Mouse (Mus musculus): ENCODE data around the gene Vmn2r97. TPM values are rescaled to one million over a fixed set of nuclear protein-coding genes. Genes with fewer than 3 reads are reported as not detected.
"Not testable (repeated sequence)": the region's sequence is repeated elsewhere in the genome, so short reads cannot be mapped to it uniquely, and the experiment has no call there.

Gene Vmn2r97
- polyA plus RNA-seq (2014; fragmentation: Nextera tagmentation; extraction: Ambion mirVana), result not detected in 2 replicates

DNA sequence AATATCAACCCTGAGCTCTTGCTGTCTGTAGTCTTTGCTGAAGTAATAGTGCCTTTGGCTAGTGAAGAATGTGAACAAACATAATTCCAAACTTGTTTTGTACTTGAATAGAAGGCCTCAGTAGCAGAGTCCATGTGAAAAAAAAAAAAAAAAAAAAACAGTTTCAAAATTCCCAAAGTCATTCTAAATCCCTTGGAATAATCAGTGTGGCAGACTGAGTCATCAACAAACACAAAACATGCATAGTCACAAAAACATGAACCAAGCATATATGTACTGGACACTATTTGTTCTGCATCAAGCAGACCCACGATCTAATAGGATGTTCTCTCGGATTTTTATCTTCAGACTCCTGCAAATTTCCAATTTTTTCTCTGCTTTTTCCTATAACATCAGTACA lies at the start of gene Vmn2r97:
Vmn2r97 (plus strand) TSS at position 301 of the 400 bp plus-strand sequence.
- H3K27me3 ChIP-seq (ENCODE audit: control insufficient read depth, insufficient read depth, low read length); ATAC-seq (ENCODE audit: low read depth); H3K4me2 ChIP-seq (ENCODE audit: low read depth, low read length); H3K9me3 ChIP-seq (ENCODE audit: control insufficient read depth, low read length); H3K36me3 ChIP-seq (ENCODE audit: control insufficient read depth, insufficient read depth, low read length); H3K27ac ChIP-seq (ENCODE audit: low read depth, low read length); H3K9ac ChIP-seq (replicated peaks; ENCODE audit: low read depth, low read length); H3K4me3 ChIP-seq (ENCODE audit: low read depth, low read length); H3K4me1 ChIP-seq (ENCODE audit: control insufficient read depth, insufficient read depth, low read length): not testable (repeated sequence)
- 79% methylated on average over 2 of the region's 2 CpGs for WGBS

- ATAC-seq (ENCODE audit: low read depth); H3K9ac ChIP-seq (replicated peaks; ENCODE audit: low read depth, low read length); H3K4me2 ChIP-seq (ENCODE audit: low read depth, low read length): not testable (repeated sequence)
Observed at GRCm38 (mm10) chr17:18882436-18882835, 31.7 kb upstream of the Vmn2r97 start.

GRCm38 (mm10) chr17:18889745-18890329 lies 24.3 kb upstream of the Vmn2r97 start:
- Histone ChIP-seq H3K9ac (replicated peaks; ENCODE audit: low read depth, low read length) (no peak overlapping the region), H3K36me3 (ENCODE audit: control insufficient read depth, insufficient read depth, low read length) (no peaks in the 10 kb centered on the region), H3K27me3 (ENCODE audit: control insufficient read depth, insufficient read depth, low read length) (no peaks in the 10 kb centered on the region), H3K27ac (ENCODE audit: low read depth, low read length) (no peak overlapping the region), H3K4me2 (ENCODE audit: low read depth, low read length) (no peak overlapping the region), H3K9me3 (ENCODE audit: control insufficient read depth, low read length) (no peaks in the 10 kb centered on the region), H3K4me3 (ENCODE audit: low read depth, low read length) (no peak overlapping the region), H3K4me1 (ENCODE audit: control insufficient read depth, insufficient read depth, low read length) (no peaks in the 10 kb centered on the region)
- 84% methylated on average over 6 of the region's 6 CpGs for WGBS
- ATAC-seq (ENCODE audit: low read depth), result no peak

More at GRCm38 (mm10) chr17:18882436-18882835, 31.7 kb upstream of the Vmn2r97 start:
- H3K9me3 ChIP-seq (ENCODE audit: control insufficient read depth, low read length); H3K27ac ChIP-seq (ENCODE audit: low read depth, low read length); H3K36me3 ChIP-seq (ENCODE audit: control insufficient read depth, insufficient read depth, low read length); H3K4me1 ChIP-seq (ENCODE audit: control insufficient read depth, insufficient read depth, low read length); H3K4me3 ChIP-seq (ENCODE audit: low read depth, low read length); H3K27me3 ChIP-seq (ENCODE audit: control insufficient read depth, insufficient read depth, low read length): not testable (repeated sequence)
- 95% methylated on average over 1 of the region's 2 CpGs for WGBS

- not testable (repeated sequence) for H3K9ac ChIP-seq (replicated peaks; ENCODE audit: low read depth, low read length); H3K27me3 ChIP-seq (ENCODE audit: control insufficient read depth, insufficient read depth, low read length); H3K36me3 ChIP-seq (ENCODE audit: control insufficient read depth, insufficient read depth, low read length); H3K4me2 ChIP-seq (ENCODE audit: low read depth, low read length); H3K4me1 ChIP-seq (ENCODE audit: control insufficient read depth, insufficient read depth, low read length); H3K4me3 ChIP-seq (ENCODE audit: low read depth, low read length); ATAC-seq (ENCODE audit: low read depth); H3K27ac ChIP-seq (ENCODE audit: low read depth, low read length); H3K9me3 ChIP-seq (ENCODE audit: control insufficient read depth, low read length)
- 83% methylated on average over 1 of the region's 1 CpGs for WGBS
Observed at GRCm38 (mm10) chr17:18957800-18958199, 43.7 kb downstream of the Vmn2r97 start.

DNA sequence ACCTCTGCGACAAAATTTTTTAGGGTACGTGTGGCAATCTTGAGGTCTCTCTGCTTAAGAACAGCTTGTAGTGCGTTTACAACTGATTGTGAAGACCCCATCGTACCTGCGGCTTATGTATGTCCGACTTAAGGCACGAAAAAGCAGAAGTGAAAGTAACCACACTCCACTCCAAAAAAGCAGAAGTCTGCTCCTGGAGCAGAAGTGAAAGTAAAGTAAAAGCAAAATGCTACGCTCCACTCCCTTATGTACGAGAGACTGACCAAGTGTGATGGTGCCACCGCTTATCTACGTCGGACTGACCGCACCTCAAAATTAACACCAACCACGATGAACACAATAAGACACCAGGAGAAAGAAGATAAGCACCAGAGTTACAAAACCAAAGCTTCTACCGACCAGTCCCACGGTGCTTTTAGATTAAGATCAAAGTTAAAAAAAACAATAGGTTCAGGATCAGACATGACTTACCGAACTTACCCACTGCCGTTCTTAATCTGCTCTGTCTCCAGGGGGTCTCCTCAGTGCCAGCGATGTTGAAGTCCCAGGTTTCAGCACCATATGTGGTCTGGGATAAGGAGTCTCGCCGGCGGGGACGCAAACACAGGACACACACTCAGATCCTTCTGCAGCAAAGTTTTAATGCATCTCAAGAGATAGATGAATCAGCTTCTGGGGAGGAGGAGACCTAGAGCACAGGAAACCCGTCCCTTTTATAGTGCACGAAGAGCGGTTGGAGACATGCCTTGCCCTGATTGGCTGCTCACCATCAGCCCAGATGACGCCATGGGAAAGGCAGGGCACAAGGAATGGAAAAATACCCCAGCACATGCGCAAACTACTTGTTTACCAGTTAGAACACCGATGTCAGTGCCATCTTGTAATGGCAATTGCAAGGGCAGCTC lies 54.5 kb downstream of the Vmn2r97 start:
- WGBS, result 94% methylated on average over 29 of the region's 29 CpGs
- H3K9ac ChIP-seq (replicated peaks; ENCODE audit: low read depth, low read length), result no peak overlapping the region
- no peak overlapping the region for H3K27ac ChIP-seq (ENCODE audit: low read depth, low read length)
- no peaks in the 10 kb centered on the region for H3K4me1 ChIP-seq (ENCODE audit: control insufficient read depth, insufficient read depth, low read length)
- no peaks in the 10 kb centered on the region for H3K27me3 ChIP-seq (ENCODE audit: control insufficient read depth, insufficient read depth, low read length)
- H3K4me2 ChIP-seq (ENCODE audit: low read depth, low read length), result no peak overlapping the region
- H3K4me3 ChIP-seq (ENCODE audit: low read depth, low read length), result no peak overlapping the region
- ATAC-seq (ENCODE audit: low read depth), result no peak
- H3K9me3 ChIP-seq (ENCODE audit: control insufficient read depth, low read length), result peaks cover 10% of the 10 kb centered on the region
- H3K36me3 ChIP-seq (ENCODE audit: control insufficient read depth, insufficient read depth, low read length), result no peaks in the 10 kb centered on the region

Other genes with a start within 250 kb of the Vmn2r97 start
- not detected in 2 replicates for gene Vmn2r98, start 139.2 kb downstream of the Vmn2r97 start, polyA plus RNA-seq (2014; fragmentation: Nextera tagmentation; extraction: Ambion mirVana)